Mouse (Mus musculus): ENCODE measurements around the gene Tas2r108. TPM values are rescaled to one million over a fixed set of nuclear protein-coding genes. Genes with fewer than 3 reads are reported as not detected.

Gene Tas2r108
- 0.40 TPM in 1 of 2 replicates, not detected in the other for polyA plus RNA-seq (2015; fragmentation: Nextera tagmentation; extraction: Ambion mirVana)

GRCm38 (mm10) chr6:40493229-40493628 is at the start of gene Tas2r108:
Tas2r108 (plus strand) TSS chr6:40493529.
- H3K4me1 ChIP-seq (replicated peaks), result no peaks in the 10 kb centered on the region
- 90% methylated on average over 3 of the region's 3 CpGs for WGBS

GRCm38 (mm10) chr6:40448626-40449025 is 44.7 kb upstream of the Tas2r108 start:
- Histone ChIP-seq H3K27ac (replicated peaks) (no peak overlapping the region), H3K4me2 (no peak overlapping the region), H3K9me3 (no peaks in the 10 kb centered on the region), H3K36me3 (no peaks in the 10 kb centered on the region), H3K9ac (no peak overlapping the region), H3K4me1 (replicated peaks) (no peaks in the 10 kb centered on the region), H3K4me3 (no peak overlapping the region), H3K27me3 (no peaks in the 10 kb centered on the region; the same call in 1 of the 2 replicates)
- no peak for ATAC-seq (ENCODE audit: low read depth)

More at GRCm38 (mm10) chr6:40493229-40493628, at the start of gene Tas2r108:
- Histone ChIP-seq H3K36me3 (no peaks in the 10 kb centered on the region), H3K27me3 (no peaks in the 10 kb centered on the region), H3K4me2 (no peak within 1 kb of the TSS), H3K9me3 (no peaks in the 10 kb centered on the region), H3K9ac (no peak within 1 kb of the TSS), H3K4me3 (no peak within 1 kb of the TSS), H3K27ac (replicated peaks) (no peak within 1 kb of the TSS)
- no peak for ATAC-seq (ENCODE audit: low read depth)

DNA sequence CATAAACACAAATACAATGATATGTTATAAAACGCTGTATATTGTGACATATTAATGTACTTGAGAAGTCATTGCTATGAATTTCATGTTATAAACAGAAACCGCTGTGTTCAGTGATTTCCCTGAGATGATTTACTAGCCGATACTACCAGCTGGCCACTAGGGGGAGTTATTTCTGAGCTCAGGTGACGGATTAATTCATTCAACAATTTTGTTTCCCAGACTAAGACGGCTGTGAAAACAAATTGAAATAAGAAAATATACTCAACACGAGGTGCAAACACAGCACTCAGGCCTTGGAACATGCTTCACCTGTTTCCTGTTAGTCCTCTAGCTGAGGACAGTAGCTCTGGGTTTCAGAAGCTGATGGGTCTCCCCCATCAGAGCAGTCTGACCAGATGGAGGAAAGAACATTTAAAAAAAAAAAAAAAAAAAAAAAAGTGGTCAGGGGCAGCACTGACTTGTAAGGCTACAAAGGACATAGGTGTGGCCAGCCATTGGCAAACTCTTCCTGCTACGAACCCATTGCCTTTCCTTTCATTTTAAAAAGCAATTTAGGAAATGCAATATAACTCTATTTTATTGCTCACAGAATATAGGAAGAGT is 38.8 kb upstream of the Tas2r108 start:
- no peaks in the 10 kb centered on the region for H3K9me3 ChIP-seq
- no peak overlapping the region for H3K4me2 ChIP-seq
- H3K27me3 ChIP-seq, result no peaks in the 10 kb centered on the region
- H3K27ac ChIP-seq (replicated peaks), result no peak overlapping the region
- H3K9ac ChIP-seq, result no peak overlapping the region
- no peaks in the 10 kb centered on the region for H3K36me3 ChIP-seq
- no peak for ATAC-seq (ENCODE audit: low read depth)
- no peaks in the 10 kb centered on the region for H3K4me1 ChIP-seq (replicated peaks)
- H3K4me3 ChIP-seq, result no peak overlapping the region
- 23% methylated on average over 7 of the region's 7 CpGs for WGBS

GRCm38 (mm10) chr6:40465710-40466109 is 27.6 kb upstream of the Tas2r108 start:
- no peak overlapping the region for H3K9ac ChIP-seq
- H3K4me2 ChIP-seq, result no peak overlapping the region
- H3K27me3 ChIP-seq, result peaks cover 15% of the 10 kb centered on the region; the same call in 1 of the 2 replicates
- H3K9me3 ChIP-seq, result no peaks in the 10 kb centered on the region
- H3K4me1 ChIP-seq (replicated peaks), result no peaks in the 10 kb centered on the region; the same call in 1 of the 2 replicates
- H3K27ac ChIP-seq (replicated peaks), result no peak overlapping the region
- ATAC-seq (ENCODE audit: low read depth), result no peak
- WGBS, result 49% methylated on average over 6 of the region's 6 CpGs
- H3K4me3 ChIP-seq, result no peak overlapping the region
- no peaks in the 10 kb centered on the region for H3K36me3 ChIP-seq

DNA sequence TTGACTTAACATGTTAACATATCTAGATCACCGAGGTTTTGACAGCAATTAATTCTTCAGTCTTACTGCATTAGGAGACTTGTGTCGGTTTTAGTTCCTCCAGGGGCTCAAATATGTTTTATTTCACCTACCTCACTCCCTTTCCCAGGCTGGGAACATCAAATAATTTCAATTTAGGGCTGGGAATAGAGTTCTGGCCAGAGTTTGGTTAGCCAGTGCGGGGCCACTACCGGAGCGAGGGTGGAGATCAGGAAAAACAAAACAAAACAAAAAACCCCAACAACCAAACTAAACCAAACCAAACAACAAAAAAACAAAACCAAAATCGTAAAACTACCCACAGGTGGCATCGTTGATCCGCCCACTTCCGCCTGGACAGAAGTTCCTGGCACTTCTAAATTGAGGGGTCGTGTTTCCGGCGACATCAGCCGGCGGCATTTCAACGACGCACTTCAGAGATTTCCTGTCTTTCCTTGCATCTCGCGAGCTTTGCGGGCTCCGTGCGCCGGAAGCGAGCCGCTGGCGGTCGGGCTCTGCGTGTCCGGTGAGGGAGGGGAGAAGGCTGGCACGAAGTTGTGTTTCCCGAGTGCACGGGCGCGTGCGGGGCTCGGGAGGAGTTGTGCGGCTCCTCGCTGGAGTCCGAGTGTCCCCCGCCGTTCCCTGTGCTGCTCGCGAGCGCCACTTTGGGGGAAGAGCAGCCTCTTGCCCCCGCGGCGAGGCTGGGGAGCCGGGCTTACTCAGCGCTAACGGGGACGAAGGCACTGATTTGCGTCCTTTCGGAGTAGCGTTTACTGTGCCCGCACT is 22.2 kb upstream of the Tas2r108 start, which contains the start of gene Ssbp1:
Gene Ssbp1 (plus strand): TSS at position 437 of the 804 bp plus-strand sequence.
- Histone ChIP-seq H3K4me3 (peak within 1 kb of the TSS; percentile 68), H3K27me3 (peaks cover 15% of the 10 kb centered on the region; the same call in 1 of the 2 replicates), H3K9ac (peak within 1 kb of the TSS; percentile 85), H3K9me3 (no peaks in the 10 kb centered on the region), H3K36me3 (peaks cover 27% of the 10 kb centered on the region), H3K4me1 (replicated peaks) (peaks cover 22% of the 10 kb centered on the region), H3K4me2 (peak within 1 kb of the TSS; percentile 77), H3K27ac (replicated peaks) (peak within 1 kb of the TSS; percentile 93)
- WGBS, result under 1% methylated on average over 54 of the region's 54 CpGs
- peak; percentile 96 for ATAC-seq (ENCODE audit: low read depth)

- ATAC-seq (ENCODE audit: low read depth), result 0 out of 2 replicates have a peak, but pooled peaks have one; percentile 26
- Histone ChIP-seq H3K9ac (peak overlapping the region; percentile 85), H3K27ac (replicated peaks) (peak overlapping the region; percentile 93), H3K27me3 (peaks cover 15% of the 10 kb centered on the region; the same call in 1 of the 2 replicates), H3K36me3 (peaks cover 31% of the 10 kb centered on the region), H3K4me3 (peak overlapping the region; percentile 68), H3K4me2 (peak overlapping the region; percentile 77), H3K9me3 (no peaks in the 10 kb centered on the region), H3K4me1 (replicated peaks) (peaks cover 22% of the 10 kb centered on the region)
- under 1% methylated on average over 7 of the region's 7 CpGs for WGBS
These were observed 21.7 kb upstream of the Tas2r108 start for GRCm38 (mm10) chr6:40471720-40472010.

DNA sequence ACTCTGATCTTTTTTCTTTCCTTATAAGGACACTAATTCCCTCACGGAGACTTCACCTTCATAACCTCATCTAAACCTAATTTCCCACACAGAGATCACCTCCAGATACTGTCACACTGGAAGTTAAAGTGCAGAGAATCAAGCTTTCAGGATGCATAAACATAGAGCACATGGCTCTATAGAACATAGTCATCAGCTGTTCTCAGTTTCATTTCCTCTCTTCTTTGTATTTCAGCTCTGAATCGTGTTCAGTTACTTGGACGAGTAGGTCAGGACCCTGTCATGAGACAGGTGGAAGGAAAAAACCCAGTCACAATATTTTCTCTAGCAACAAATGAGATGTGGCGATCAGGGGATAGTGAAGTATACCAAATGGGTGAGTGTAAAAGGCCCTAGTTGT is 17.2 kb upstream of the Tas2r108 start:
- no peak overlapping the region for H3K27ac ChIP-seq (replicated peaks)
- peaks cover 22% of the 10 kb centered on the region for H3K4me1 ChIP-seq (replicated peaks)
- no peak overlapping the region for H3K4me2 ChIP-seq
- no peak overlapping the region for H3K9ac ChIP-seq
- H3K36me3 ChIP-seq, result peaks cover 57% of the 10 kb centered on the region
- no peaks in the 10 kb centered on the region for H3K9me3 ChIP-seq
- no peak overlapping the region for H3K4me3 ChIP-seq
- 92% methylated on average over 4 of the region's 4 CpGs for whole genome bisulfite sequencing
- no peaks in the 10 kb centered on the region for H3K27me3 ChIP-seq
- ATAC-seq (ENCODE audit: low read depth), result no peak

DNA sequence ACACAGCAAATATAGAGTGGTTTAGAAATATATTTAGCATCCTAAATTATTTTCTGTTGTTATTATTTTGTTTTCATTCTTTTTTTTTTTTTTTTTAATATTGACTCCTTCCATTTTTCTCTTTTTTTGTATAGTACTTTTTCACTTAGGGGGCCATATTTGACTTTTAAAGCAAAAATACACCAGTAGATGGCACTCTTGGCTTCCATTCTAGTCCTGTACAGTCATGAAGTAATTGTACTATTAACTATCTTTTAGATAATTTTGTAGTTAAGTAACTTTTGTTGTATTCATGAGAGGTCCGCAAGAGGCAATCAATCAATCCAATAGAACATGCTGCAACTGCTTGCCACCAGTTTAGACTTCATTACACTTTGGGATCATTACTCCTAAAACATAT is 13.6 kb upstream of the Tas2r108 start:
- peaks cover 73% of the 10 kb centered on the region for H3K36me3 ChIP-seq
- H3K9ac ChIP-seq, result no peak overlapping the region
- 88% methylated on average over 1 of the region's 1 CpGs for WGBS
- H3K9me3 ChIP-seq, result no peaks in the 10 kb centered on the region
- no peak overlapping the region for H3K4me3 ChIP-seq
- ATAC-seq (ENCODE audit: low read depth), result no peak
- H3K27ac ChIP-seq (replicated peaks), result no peak overlapping the region
- H3K4me1 ChIP-seq (replicated peaks), result no peaks in the 10 kb centered on the region
- H3K27me3 ChIP-seq, result no peaks in the 10 kb centered on the region
- no peak overlapping the region for H3K4me2 ChIP-seq

GRCm38 (mm10) chr6:40482318-40482717 is 11.0 kb upstream of the Tas2r108 start:
- Histone ChIP-seq H3K9me3 (no peaks in the 10 kb centered on the region), H3K27ac (replicated peaks) (no peak overlapping the region), H3K4me3 (no peak overlapping the region), H3K9ac (no peak overlapping the region), H3K27me3 (no peaks in the 10 kb centered on the region), H3K4me1 (replicated peaks) (no peaks in the 10 kb centered on the region), H3K36me3 (peaks cover 64% of the 10 kb centered on the region), H3K4me2 (no peak overlapping the region)
- whole genome bisulfite sequencing, result 92% methylated on average over 5 of the region's 5 CpGs
- ATAC-seq (ENCODE audit: low read depth), result no peak

- Histone ChIP-seq H3K4me2 (no peak within 1 kb of the TSS), H3K4me3 (no peak within 1 kb of the TSS), H3K27me3 (no peaks in the 10 kb centered on the region), H3K4me1 (replicated peaks) (no peaks in the 10 kb centered on the region), H3K9me3 (no peaks in the 10 kb centered on the region), H3K9ac (no peak within 1 kb of the TSS), H3K27ac (replicated peaks) (no peak within 1 kb of the TSS), H3K36me3 (0 out of 2 replicates have a peak, but pooled peaks cover 2% of the 10 kb centered on the region)
- no peak for ATAC-seq (ENCODE audit: low read depth)
These were observed 2.4 kb upstream of the Tas2r108 start, which contains the start of gene Tas2r137 for GRCm38 (mm10) chr6:40490933-40491332. Tas2r137 (plus strand) TSS chr6:40491233.

- no peak within 1 kb of the TSS for H3K27ac ChIP-seq (replicated peaks)
- whole genome bisulfite sequencing, result 53% methylated on average over 1 of the region's 1 CpGs
- no peak within 1 kb of the TSS for H3K9ac ChIP-seq
- H3K4me3 ChIP-seq, result no peak within 1 kb of the TSS
- H3K36me3 ChIP-seq, result no peaks in the 10 kb centered on the region
- ATAC-seq (ENCODE audit: low read depth), result no peak
- no peaks in the 10 kb centered on the region for H3K4me1 ChIP-seq (replicated peaks)
- H3K27me3 ChIP-seq, result no peaks in the 10 kb centered on the region
- no peaks in the 10 kb centered on the region for H3K9me3 ChIP-seq
- no peak within 1 kb of the TSS for H3K4me2 ChIP-seq
These were observed 26.1 kb downstream of the Tas2r108 start, which contains the start of gene Prss37 for GRCm38 (mm10) chr6:40519408-40519807. Prss37 (minus strand) TSS chr6:40519508.
